ENCODE assay signal across 9 mouse cellular contexts in genomic region chr6:33174616-33175015, GRCm38 (mm10).
DNase-seq lines count a peak whose midpoint lies in the region; ATAC-seq and TF ChIP-seq lines count a peak whose summit lies in the region.
"Had no signal": no experiment of that assay in that cellular context is flagged by ENCODE, and none has a peak within 500 bp of the region (broad histone marks: within the 10 kb centered on the region; RNA-seq: fewer than 3 reads in every experiment).

No protein-coding gene starts in this region.

- no peak overlapping the region for H3K9ac ChIP-seq in ES-E14 (ENCODE audit: insufficient read depth, low read depth, low read length, poor library complexity, severe bottlenecking)

- ATAC-seq in inflammation-experienced regulatory T-cells, adult 6 months: no peak

- no peaks in the 10 kb centered on the region for H3K4me1 ChIP-seq in kidney, adult 2 months (ENCODE audit: control insufficient read depth, insufficient read depth, low read length)
- no peaks in the 10 kb centered on the region; a peak in 1 of 4 replicates for H3K4me1 ChIP-seq in ES-E14 (ENCODE audit: control insufficient read depth in 2 of 2, insufficient read depth in 2 of 2, low read length in 2 of 2, poor library complexity in 1 of 2)

- no peak overlapping the region for H3K27ac ChIP-seq in kidney, adult 2 months (ENCODE audit: insufficient read depth, low read depth, low read length)
- H3K27ac ChIP-seq in ES-E14 (ENCODE audit: insufficient read depth, low read depth, low read length, poor library complexity, severe bottlenecking): no peak overlapping the region

- H3K9me3 ChIP-seq in ES-E14 (ENCODE audit: control insufficient read depth, insufficient read depth, low read depth, low read length): no peaks in the 10 kb centered on the region

- WGBS in kidney, adult 2 months: 56% methylated on average over 6 of the region's 6 CpGs

- no peak overlapping the region for H3K4me3 ChIP-seq in kidney, adult 2 months (ENCODE audit: insufficient read depth, low read depth, low read length)
- no peak overlapping the region for H3K4me3 ChIP-seq in ES-E14 (ENCODE audit: insufficient read depth in 1 of 2, low read depth in 1 of 2, low read length in 2 of 2, poor library complexity in 1 of 2, severe bottlenecking in 1 of 2)
- H3K4me3 ChIP-seq: myocyte had no signal

- DNase-seq in kidney, adult 2 months: no peak
- no peak for DNase-seq in kidney, adult 8-10 months
- peak; percentile 30 for DNase-seq in A20 (ENCODE audit: low read depth, low spot score)
- peak; percentile 17 for DNase-seq in ES-E14 (ENCODE audit: low read depth, low spot score)
- peak; percentile 23 for DNase-seq in mesoderm, embryonic 11.5 days (ENCODE audit: low read depth, low spot score)
- no peak for DNase-seq in layer of hippocampus, postnatal 36 days
- DNase-seq: lung, postnatal 14 days had no signal

- TF ChIP-seq CTCF in kidney, adult 2 months (conservative IDR thresholded peaks at IDR 0.05; ENCODE audit: insufficient read depth, insufficient read length, low read depth, low read length): 0 out of 2 replicates have a peak, but pooled peaks have one; percentile 17

- no peaks in the 10 kb centered on the region for H3K36me3 ChIP-seq in kidney, adult 2 months (ENCODE audit: control insufficient read depth, insufficient read depth, low read length)
- no peaks in the 10 kb centered on the region for H3K36me3 ChIP-seq in ES-E14 (ENCODE audit: control insufficient read depth, insufficient read depth, low read length, poor library complexity, severe bottlenecking)

- TF ChIP-seq POLR2A in kidney, adult 2 months (IDR thresholded peaks at IDR 0.05; ENCODE audit: low read depth, low read length): no peak

- in situ Hi-C loops in ES-E14 (cut with MboI; ENCODE audit: low sequenced_read_pairs in 2 of 2, unreplicated experiment in 2 of 2): no loop called here

- 0 out of 2 replicates have a peak, but pooled peaks cover 2% of the 10 kb centered on the region for H3K27me3 ChIP-seq in kidney, adult 2 months (replicated peaks; ENCODE audit: control insufficient read depth, insufficient read depth, low read length)

TF ChIP-seq in ES-E14, 5 proteins besides CTCF, POLR2A, EP300 and RAD21:
- TF ChIP-seq ZNF384 (IDR thresholded peaks at IDR 0.05; ENCODE audit: low read depth, low read length) (no peak), ZC3H11A (IDR thresholded peaks at IDR 0.05; ENCODE audit: borderline replicate concordance, low read depth, low read length) (0 out of 2 replicates have a peak, but pooled peaks have one; percentile 44)

Comparison
In these comparisons a context has a peak if more than half of its experiments do, and no peak if none do; other contexts are left out.
1. DNase-seq: peak in A20 (single experiment), ES-E14 (single experiment) and mesoderm, embryonic 11.5 days (single experiment); none in kidney, adult 2 months (single experiment), kidney, adult 8-10 months (0 of 2) and layer of hippocampus, postnatal 36 days (0 of 2).